Mouse (Mus musculus) kidney, postnatal 10 days (tissue): ENCODE results near the gene Ptprg.
A peak's percentile ranks its signal among the peaks of the same experiment; 100 is the strongest.
"Not testable (repeated sequence)": the region's sequence is repeated elsewhere in the genome, so short reads cannot be mapped to it uniquely, and the experiment has no call there.

Source experiments
- DNase-seq: peaks from one replicate; pipeline ENCODE4 v3.0.0; 2021; ENCODE audit warnings: mixed read lengths

The Ptprg gene

DNA sequence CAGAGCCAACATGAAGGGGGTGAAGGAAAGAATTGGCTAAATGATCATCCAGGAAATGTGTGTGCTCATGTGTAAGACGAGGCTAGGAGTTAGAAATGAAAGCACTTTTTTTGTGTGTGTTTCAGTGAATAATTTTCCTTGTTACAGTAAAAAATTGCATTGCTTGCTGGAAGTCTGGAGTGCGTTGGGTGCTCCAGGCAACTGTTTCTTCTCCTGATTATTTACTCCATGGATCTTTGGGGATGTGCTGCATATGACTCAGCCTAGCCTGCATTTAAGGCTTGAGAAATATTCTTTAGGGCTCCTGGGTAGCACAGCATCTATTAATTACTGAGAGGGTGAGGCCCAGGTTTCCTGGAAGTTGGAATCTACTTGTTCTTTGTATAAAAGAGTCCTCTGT lies 435.6 kb downstream of the Ptprg start:
- DNase-seq = no peak

DNA sequence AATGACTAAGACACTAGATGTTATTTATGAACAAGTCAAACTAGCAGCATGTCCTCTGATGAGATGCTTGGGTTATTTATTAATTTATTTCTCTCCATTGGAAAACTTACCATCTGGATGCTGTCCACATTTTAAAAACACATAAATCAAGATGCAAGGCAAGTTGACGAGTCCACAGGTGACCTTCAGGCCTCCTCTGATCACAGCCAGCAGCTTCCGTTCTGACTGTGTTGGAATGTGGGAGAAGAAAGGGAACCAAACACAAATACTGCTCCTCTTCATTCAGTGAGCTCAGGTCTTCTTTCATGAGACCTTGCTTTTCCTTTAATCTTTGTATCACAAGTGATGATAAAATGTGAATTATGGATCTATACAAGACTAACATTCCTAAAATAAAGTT lies 437.8 kb downstream of the Ptprg start:
- DNase-seq = peak; percentile 19

DNA sequence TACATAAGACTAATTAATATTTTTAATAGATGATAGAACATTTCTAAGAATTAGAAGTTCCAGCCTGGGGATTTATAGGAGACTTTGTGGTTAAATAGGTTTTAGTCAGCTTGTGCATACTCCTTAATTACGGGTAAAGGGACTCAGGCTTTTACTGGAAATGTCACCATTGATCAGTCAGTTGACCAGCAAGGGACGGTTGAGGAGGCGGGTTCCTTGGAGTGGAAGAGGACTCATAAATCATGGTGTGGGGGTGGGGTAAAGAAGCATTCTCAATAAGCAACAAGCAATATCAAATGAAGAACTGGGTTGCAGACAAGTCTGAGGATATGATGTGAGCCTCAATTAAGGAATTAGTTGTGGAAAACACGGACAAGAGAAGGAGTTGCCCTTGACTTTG lies 438.8 kb downstream of the Ptprg start:
- no peak for DNase-seq

DNA sequence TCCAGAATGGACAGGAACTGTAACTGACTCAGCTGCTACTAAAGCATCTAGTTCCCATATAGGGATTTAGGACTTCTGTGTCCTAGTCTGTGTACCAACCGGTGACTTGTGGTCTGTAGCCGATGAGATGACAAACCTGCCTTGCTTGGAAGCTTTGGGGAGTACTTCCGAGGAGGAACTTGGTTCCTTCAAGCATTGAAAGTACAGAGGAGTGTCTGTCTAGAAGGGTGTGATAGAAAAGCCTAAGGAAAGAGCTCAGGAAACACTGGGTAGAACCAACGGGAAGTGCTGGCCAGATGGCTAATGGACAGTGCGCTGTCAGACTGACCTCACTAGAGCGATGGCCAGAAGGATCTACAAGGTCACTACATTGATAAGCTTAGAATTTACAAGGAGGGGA lies 439.2 kb downstream of the Ptprg start:
- no peak for DNase-seq

DNA sequence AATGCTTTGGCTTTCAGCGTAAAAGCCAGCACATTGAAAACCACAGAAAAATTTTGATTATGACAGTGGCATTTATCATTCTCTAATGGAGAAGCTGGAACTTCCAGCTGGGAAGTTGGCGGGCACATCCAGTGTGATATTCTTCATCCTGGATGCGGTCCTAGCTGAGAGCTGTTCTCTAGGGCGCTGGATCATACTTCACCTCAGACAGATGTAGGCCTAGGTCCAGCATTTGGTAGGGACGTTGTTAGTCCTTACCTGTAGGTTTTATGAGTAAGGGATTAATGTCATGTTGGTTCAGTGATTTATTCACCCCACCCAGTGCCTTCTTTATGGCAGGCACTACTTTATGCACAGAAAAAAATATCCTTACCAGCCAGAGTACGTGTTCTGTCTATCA lies 444.2 kb downstream of the Ptprg start:
- DNase-seq = peak; percentile 30

DNA sequence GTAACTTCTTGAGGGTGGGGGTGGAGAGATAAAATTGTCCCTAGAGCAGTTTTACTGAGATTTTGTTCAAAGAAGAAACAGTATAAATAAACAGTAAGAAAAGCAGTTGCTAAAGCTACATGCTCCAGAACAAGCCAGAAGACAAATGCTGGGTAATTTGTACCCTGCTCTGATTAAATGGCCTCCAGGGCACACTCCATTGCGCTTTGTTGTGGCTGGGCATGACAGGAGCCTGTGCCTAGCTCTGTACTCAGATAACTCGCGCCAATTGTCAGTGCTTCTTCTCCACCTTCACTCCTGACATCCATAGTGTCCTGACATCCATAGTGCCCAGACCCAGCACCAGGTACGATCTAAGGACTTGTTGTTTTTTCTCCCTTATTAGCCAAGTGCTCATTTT lies 445.1 kb downstream of the Ptprg start:
- DNase-seq = no peak

DNA sequence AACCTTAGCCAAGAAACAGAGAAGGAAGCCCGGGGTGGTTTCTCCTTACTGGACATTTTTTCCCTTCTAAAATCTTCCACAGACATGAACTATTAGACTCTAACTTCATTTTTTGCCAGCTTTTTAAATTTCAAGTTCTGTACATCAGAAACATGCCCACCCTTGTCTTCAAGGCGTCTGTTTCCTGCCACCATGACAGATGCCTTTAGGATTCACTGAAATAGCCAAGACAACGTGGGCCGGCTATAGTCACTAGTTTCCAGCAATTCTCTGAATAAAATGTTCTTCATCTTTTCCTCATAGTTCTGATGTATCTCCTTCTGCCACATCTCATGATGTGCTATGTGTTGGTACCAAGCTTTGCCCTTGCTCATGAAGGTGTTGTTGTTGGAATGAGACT lies 450.7 kb downstream of the Ptprg start:
- no peak for DNase-seq

DNA sequence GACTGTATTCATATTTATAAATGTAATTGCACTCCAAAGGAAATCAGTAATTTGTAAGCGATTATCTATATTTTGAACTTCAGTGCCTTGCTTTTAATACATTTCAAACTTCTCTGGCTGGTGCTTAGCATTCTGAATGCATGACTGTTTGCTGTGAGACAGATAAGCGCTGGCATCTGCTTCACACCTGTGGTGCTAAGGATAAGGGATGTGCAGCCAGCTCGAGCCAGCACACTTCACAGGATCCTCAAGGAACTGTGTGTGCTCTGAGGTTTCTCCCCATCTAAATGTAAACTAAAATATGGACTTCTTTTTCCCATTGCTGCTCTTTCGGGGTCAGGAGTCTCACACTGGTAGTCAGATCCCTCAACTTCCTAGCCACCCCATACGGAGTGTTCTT lies 458.4 kb downstream of the Ptprg start:
- no peak for DNase-seq

DNA sequence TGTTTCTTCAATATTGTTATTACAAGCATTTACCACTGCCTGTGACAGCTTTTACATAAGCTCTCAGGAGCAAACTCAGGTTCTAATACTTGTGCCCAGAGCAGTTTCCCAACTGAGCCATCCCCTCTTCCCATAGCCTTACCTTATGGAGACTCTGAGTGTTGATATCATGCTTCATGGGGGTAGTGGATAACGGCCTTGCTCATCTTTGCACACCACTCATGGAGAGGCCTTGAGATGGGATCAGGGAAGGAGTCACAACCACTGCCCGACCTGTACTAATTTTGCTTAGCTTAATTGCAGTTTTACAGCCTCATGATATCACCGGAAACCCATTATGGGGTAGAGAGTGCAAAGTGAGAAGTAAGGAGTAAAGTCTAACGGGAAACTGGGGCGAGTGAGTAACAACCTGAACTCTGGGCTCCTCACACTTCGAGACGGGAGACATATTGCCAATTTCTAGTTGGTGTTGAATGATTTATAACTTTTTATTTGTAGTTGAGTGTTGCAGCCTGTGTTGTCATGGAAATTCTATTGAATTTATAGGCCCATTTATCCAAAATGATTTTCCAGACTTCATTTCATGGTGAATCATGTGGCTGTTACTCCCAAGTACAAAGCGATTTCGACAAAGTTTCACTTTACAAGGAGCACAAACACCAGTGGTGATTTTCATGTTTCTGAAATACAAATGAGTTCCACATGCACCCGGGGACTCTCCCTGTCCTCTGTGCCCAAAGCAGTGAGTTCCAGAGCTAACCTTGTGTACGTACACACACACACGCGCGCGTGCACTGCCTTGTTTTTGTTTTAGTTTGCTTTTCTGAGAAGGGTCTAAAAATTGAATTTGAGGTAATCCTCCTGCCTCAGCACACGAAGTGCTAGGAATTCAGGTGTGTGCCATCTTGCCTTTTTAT lies 472.7 kb downstream of the Ptprg start:
- no peak for DNase-seq

DNA sequence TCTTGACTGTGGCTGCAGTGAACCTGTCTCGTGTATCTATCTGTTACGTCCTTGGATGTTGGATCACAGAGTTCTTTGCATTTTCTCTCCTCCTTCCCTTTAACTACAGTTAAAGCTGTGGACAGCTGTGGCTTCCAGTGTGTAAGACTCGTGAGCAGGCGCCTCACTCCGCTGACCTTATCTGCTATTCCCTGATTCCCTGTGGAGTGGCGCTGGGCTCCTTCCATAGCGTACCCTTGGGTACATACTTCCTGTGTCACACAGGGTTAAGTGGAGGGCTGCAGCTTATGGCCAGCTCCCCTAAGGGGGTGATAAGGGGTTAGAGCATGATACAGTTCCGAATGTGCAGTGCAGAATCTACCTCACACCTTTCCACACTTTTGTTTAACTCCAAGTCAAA lies 473.9 kb downstream of the Ptprg start:
- no peak for DNase-seq

DNA sequence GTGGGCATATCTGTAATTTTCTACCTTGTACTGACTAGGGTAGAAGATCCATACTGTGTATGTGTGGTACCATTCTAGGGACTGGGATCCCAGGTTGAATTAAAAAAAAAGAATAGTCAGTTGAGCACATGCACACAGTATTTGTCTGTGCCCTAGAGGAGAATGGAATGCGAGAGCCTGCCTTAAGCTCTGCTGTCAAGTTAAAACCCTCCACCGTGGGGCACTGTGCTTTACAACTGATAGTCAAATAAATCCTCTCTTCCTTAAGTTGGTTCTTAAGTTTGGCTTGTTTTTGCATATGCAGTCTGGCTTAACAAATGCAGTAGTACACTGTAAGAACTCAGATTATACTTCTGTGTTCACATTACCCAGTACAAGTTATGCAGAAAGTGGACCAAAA lies 476.6 kb downstream of the Ptprg start:
- peak; percentile 49 for DNase-seq

DNA sequence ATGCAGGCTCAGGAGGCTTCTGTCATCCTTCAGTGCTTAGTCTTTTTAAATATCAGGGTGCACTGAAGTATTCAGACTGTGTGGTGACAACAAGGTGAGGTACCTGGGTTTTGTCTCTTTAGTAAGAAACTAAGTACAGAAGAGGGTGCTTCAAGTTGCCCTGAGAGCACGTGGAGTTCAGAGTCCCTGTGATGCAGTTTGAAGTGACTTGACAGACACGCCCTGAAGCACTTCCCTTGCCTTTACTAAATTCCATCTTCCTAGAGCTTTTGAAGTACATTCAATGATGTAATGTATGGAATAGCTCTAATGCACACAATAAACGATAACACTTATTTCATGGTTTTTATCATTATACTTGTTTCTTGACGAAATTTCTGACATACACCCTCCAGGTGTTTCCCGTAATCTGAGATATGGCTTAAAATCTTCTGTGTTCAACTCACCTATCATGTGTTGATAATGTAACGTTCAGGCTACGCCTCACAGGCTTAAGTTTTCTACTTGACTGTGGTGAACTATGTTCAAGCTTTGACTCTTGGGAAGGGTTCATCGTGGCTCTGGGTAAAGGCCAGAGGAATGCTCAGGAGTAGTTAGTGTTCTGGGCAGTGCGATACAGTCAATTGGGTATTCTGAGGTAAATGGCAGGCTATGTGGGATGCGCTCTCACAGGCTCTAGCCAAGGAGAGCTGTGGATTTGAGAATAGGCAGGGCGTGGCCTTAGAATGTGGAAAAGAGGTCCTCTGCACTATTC lies 483.4 kb downstream of the Ptprg start:
- no peak for DNase-seq

DNA sequence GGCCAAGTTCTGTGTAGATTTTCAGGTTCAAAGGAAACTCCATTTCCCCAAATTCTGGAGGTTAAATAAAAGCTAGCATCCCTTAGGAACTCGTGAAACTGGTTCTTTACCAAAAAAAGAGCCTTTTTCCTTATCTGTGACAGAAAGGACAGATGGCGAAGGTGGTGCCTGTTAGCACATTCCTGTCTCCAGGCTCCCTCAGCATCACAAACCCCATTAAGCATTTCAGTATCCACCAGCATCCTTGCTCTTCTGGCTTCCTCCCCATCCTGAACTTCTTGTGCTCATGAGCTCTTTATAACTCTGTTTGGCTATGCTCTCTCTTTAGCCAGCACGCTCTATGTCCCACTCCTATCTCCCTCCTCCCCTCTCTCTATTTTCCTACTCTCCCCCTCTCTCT lies 486.4 kb downstream of the Ptprg start:
- DNase-seq = no peak

DNA sequence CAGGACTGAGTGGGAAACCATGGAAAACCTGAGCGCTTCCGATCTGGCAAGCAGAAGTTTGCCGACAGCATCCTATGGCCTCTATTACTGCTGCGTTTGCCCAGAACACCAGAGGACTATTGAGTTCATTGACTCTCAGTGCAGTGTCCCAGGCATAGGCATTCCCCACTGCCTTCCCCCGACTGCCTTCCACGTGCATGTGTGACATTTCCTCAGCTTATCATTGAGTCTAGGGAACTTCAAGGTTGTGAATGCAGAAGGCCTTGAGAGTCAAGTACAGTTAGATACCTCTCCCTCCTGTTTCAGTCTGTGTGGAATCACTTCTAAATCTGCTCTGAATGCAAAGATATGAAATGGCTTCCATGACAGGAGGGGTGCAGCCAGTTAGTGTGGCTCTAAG lies 488.2 kb downstream of the Ptprg start:
- no peak for DNase-seq

DNA sequence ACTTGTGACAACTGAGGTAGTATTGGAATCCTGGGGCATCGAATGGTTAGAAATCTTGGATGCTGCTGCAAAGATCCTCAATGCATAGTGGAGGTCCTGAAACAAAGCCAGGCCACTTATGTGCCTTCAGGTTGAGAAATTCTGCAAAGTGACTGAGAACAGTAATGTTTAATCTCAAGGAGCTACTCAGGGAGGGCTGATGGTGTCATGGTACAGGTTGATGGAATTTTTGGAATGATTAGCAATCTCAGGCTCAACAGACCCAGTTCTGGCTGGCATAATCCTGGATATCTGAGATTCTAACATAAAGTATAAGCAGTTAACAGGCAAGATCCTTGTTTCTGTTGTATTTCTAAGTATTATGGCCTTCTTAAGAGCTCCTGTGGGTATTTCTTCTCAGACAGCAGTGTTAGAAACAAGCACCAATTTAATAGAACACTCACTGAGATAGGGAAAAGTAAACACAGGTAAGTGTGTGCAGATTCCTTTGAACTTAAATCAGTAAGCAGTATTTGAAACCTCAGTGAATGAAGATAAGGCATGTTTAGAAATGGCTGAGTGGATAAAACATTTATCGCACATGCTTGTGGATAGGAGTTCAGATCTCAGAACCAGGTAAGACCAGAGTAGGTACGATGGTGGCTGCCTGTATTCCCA lies 493.0 kb downstream of the Ptprg start:
- no peak for DNase-seq

DNA sequence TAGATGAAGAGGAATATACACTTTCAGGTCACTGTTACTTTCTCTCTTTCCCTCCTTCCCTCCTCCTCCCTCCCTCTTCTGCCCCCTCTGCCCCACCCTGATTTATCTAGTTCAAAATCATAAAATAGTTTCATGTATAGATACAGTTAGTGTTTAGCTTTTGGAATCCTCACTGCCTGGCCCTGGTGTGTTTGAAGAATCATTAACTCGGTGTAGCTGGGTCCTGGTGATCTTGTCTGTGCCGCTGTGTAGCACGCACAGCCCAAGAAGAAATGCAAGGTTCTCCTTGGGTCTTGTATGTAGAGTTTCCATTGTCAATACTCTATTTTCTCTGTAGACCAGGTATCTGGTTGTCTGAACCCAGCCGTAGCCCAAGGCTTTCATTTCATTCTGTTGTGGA lies 494.3 kb downstream of the Ptprg start:
- DNase-seq = no peak

DNA sequence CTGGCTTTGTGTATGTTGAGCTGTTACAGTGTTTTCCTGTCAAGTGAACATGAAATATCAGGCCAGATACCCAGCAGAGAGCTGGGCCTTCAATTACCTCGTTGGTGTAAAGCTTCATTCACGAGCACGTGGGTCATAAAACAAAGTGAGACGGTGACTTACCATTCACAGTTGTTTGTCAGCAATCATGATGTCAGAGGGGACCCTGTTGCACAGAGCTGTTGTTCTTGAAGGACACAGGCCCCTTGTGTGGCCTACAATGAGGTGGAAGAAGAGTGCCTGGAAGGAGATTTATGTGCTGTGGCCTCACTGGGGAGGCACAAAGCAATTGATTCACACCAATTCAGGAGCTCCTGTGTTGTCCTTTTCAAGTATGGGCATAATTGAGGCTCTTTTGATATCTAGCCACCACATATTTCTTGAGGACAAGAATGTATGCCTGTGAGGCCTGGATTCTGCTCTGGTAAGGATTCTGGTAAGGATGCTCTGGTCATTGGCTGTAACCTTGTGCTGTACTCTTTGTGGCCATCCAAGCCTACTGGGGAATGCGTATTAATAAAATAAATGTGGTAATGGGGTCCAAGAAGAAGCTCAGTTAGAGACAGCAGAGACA lies 503.7 kb downstream of the Ptprg start:
- no peak for DNase-seq

DNA sequence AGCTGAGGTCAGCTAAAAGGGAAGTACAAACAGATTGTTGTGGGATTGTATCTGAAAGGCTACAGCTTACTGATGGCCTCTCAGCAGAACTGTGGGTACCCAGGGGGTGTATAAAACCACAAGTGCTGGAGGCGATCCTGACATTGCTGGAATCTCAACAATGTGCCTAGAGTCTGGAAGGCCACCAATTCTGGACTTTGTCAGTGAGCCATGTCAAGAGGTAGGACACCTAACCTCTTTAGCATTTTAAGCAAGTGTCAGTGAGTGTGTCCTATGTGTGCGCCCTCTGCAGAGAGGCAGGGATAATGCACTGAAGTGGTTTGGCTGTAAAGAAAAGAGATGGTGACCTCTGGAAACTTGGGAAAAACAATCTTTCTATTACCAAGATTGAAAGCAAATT lies 504.5 kb downstream of the Ptprg start:
- peak; percentile 23 for DNase-seq

DNA sequence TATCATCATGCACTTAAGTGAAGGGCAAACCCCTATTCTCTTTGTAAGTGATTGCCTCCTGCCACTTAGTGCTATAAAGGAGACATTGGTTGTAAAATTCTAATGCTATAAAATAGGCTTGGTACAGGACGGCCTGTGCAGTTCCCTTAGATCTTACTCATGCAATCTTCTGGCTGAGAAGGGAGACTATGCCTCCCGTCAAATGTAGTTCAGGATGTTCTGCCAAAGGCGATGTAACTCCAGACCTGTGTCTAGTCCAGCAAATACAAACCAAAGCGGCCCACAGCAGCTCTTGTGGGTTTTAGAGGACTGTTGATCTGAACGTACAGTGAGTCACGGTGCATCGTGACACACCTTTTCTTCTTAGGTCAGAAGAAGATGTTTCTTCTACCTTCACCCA lies 505.8 kb downstream of the Ptprg start:
- DNase-seq = no peak

DNA sequence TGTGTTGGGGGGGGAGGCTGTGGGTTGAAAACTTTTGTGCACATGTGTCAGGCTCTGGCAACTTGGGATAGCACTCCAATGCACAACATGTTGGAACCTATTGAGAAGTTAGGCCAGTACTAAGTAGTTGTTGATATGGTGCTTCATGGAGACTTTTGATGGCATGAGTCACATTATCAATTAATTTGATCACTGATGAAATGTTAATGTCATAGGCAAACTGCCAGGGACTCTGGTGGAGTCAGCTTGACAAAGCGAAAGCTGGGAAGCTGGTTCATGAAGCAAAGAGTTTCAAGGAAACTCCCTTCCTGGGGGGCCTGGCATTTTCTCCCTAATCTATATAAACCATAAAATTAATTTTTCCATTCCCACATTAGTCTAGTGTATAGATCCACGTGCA lies 508.0 kb downstream of the Ptprg start:
- DNase-seq = not testable (repeated sequence)

DNA sequence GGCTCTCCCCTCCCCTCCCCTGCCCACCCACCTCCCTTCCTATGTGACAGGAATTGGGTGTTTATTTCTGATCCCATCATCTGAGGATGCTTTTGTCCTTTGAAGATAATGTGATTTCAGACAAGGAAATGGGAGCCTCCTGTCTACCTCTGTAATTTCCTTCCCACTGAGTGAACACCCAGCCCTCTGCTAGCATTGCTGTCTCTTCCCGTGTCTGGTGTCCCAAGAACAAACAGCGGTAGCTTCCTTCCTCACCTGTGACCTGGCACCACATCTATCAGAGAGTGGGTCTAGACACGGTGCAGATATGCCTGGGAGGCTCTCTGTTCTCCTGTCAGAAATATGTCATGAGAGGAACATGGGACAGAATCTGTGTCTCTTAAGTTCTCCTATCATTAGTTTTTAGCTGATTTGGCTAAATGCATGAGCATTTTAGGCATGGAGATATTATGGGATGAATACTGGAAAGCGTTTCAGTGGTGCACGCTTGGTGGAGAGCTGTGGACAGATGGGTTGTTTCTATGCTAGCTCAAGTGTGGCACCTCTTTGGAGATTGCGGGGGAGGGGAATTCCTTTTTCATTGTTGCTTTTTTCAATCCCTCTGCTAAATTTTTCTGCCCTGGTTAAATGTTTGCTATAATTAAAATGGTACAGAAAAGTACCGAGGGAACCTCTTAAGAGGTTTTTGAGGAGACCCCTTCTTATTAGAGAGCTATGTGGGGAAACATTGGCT lies 509.5 kb downstream of the Ptprg start:
- DNase-seq = peak; percentile 44

DNA sequence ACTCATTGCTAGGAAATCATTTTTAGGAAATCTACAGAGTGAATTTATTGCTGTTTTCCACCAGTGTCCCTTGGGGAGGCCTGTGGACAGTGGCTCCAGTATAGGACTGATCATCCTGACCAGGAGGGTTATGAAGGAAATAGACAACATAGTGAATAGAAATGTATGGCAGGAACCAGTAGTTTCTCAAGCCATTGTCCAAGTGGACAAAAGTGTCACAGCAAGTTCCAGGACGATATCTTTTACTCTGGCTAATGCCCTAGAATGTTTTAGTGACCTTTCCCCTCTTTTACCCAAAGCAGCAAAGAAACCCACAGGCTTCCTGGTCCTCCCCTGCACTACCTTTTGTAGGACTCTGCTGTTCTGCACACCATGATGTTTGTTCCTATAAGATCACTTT lies 511.7 kb downstream of the Ptprg start:
- DNase-seq = no peak

DNA sequence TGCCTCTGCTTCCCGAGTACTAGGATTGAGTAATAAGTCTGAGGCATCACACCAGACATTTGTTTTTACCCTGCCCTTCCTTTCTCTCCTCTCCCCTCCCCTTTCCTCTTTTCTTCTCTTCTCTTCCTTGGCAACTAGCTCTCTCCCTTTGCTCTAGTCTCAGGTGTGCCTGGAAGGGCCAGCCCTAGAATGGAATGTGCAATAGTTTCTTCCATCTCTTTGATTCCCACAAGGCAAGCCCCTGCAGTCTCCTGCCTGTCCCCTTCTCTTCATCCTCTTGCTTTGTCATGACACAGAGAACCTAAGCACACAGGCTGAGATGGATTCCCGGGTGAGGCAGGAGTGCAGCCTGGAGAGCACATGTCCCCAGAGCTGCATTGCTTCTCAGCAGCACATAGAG lies 512.4 kb downstream of the Ptprg start:
- DNase-seq = no peak
